Mouse (Mus musculus): ENCODE measurements at regions not wholly inside any gene's neighbourhood (a gene's known extent, or its start where the extent isn't known, plus 50 kb on each side); places are given as distances from the start of the nearest gene placed in this dataset.
A peak's percentile ranks its signal among the peaks of the same experiment; 100 is the strongest.
"Not testable (repeated sequence)": the region's sequence is repeated elsewhere in the genome, so short reads cannot be mapped to it uniquely, and the experiment has no call there.

DNA sequence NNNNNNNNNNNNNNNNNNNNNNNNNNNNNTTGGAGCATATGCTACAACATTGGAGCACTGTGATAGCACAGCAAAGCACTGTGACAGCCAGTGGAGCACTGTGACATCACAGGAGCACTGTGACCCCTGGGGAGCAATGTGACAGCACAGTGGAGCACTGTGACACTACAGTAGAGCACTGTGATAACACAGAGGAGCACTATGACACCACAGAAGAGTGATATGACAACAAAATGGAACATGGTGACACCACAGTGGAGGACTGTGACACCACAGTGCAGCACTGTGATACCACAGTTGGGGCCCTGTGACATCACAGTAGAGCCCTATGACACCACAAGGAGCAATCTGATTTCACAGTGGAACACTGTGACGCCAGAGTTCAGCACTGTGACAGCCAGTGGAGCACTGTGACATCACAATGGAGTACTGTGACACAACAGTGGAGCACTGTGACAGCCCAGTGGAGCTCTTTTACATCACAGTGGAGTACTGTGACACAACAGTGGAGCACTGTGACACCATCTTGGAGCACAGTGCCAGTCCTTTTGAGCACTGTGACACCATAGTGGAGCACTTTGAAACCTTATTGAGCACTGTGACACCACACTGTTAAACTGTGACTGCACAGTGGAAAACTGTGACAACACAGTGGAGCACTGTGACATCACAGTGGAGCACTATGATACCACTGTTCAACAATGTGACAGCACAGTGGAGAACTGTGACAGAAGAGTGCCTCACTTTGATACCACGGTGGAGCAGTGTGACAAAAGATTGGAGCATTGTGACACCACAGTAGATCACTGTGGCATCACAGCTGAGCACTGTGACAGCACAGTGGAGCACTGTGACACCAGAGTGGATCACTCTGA is 116.9 kb upstream of the Vmn1r2 start:
- no peak for DNase-seq (ENCODE audit: low read depth, low spot score)

DNA sequence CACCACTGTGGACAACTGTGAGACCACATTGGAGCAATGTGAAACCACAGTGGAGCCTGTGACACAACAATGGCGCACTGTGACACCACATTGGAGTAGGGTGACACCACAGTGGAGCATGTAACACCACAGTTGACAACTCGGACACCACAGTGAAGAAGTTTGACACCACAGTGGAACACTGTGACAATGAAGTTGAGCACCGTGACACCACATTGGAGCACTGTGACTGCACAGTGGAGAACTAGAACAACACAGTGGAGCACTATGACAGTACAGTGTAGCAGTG is 116.3 kb upstream of the Vmn1r2 start:
- DNase-seq (ENCODE audit: low read depth, low spot score), result no peak

DNA sequence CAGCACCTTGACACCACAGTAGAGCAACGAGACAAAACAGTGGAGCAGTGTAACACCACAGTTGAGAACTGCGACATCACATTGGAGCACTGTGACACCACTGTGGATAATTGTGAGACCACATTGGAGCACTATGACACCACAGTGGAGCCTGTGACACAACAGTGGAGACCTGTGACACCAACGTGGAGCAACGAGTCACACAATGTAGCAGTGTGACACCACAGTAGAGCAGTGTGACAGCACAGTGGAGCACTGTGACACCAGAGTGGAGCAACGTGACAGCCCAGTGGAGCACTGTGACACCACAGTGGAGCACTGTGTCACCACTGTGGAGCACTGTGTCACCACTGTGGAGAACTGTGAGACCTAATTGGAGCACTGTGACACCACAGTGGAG is 115.9 kb upstream of the Vmn1r2 start:
- DNase-seq (ENCODE audit: low read depth, low spot score), result no peak

GRCm38 (mm10) chr4:3052314-3053059 is 114.6 kb upstream of the Vmn1r2 start:
- DNase-seq (ENCODE audit: low read depth, low spot score), result peak; percentile 47

DNA sequence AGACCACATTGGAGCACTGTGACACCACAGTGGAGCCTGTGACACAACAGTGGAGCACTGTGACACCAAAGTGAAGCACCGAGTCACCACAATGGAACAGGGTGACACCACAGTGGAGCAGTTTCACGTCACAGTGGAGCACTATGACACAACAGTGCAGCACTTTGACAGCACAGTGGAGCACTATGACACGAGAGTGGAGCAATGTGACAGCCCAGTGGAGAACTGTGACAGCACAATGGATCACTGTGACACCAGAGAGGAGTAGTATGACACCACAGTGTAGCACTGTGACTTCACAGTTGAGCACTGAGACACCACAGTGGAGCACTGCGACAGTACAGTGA is 114.1 kb upstream of the Vmn1r2 start:
- no peak for DNase-seq (ENCODE audit: low read depth, low spot score)

- no peak for DNase-seq (ENCODE audit: low read depth, low spot score)
Measured at GRCm38 (mm10) chr4:3053496-3054216, 113.5 kb upstream of the Vmn1r2 start.

DNA sequence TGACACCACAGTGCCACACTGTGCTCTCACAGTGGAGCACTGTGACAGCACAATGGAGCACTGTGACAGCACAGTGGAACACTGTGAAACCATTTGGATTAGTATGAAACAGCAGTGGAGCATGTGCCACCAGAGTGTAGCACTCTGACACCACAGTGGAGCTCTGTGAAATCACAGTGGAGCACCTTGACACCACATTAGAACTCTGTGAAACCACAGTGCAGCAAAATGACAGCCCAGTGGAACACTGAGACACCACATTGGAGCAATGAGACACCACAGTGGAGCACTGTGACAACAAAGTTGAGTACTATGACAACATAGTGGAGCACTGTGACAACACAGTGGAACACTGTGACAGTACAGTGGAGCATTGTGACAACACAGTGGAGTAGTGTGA is 112.2 kb upstream of the Vmn1r2 start:
- DNase-seq (ENCODE audit: low read depth, low spot score), result no peak

DNA sequence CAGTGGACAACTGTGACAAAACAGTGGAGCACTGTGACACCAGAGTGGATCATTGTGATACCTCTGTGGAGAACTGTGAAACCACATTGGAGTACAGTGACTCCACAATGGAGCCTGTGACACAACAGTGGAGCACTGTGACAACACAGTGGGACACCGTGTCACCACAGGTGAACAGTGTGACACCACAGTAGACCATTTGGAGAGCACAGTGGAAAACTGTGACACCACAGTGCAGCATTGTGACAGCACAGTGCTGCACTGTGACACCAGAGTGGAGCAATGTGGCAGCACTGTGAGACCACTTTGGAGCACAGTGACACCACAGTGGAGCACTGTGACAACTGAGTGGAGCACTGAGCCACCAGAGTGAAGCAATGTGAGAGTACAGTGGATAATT is 111.7 kb upstream of the Vmn1r2 start:
- DNase-seq (ENCODE audit: low read depth, low spot score), result no peak

DNA sequence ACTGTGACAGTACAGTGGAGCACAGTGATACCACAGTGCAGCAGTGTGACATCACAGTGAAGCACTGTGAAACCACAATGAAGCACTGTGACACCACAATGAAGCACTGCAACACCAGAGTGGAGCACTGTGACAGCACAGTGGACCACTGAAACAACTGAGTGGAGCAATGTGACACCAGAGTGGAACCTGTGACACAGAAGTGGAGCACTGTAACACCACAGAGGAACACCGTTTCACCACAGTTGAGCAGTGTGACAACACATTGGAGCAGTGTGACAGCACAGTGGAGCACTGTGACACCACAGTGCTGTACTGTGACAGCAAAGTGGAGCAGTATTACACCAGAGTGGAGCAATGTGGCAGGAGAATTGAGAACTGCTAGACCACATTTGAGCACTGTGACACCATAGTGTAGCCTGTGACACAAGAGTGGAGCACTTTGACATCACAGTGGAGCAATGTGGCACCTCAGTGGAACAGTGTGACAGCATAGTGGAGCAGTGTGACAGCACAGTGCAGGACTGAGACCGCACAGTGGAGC is 107.5 kb upstream of the Vmn1r2 start:
- DNase-seq (ENCODE audit: low read depth, low spot score), result no peak

GRCm38 (mm10) chr4:3062027-3062605 is 105.0 kb upstream of the Vmn1r2 start:
- no peak for DNase-seq (ENCODE audit: low read depth, low spot score)

GRCm38 (mm10) chr4:3063966-3064365 is 103.2 kb upstream of the Vmn1r2 start:
- DNase-seq (ENCODE audit: low read depth, low spot score), result no peak

- no peak for DNase-seq (ENCODE audit: low read depth, low spot score)
Measured at GRCm38 (mm10) chr4:3064571-3064970, 102.5 kb upstream of the Vmn1r2 start.

GRCm38 (mm10) chr4:3065335-3065734 is 101.8 kb upstream of the Vmn1r2 start:
- not testable (repeated sequence) for DNase-seq (ENCODE audit: low read depth, low spot score)

DNA sequence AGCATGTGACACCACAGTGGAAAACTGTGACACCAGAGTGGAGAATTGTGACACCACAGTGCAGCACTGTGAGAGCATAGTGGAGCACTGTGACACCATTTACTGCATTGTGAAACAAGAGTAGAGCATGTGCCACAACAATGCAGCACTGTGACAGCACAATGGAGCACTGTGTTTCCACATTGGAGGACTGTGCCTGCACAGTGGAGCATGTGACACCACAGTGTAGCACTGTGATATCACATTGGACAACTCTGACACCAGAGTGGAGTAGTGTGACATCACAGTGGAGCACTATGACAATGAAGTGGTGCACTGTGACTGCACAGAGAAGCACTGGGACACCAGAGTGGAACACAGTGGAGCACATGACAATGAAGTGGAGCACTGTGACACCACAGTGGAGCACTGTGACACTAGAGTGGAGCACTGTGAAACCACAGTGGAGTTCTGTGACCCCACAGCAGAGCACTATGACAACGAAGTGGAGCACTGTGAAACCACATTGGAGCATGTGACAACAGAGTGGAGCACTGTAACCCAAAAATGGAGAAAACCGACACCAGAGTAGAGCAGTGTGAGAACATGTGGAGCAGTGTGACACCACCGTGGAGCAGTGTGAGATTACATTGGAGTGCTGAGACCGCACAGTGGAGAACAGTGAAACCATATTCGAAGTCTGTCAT is 100.9 kb upstream of the Vmn1r2 start:
- no peak for DNase-seq (ENCODE audit: low read depth, low spot score)

- no peak for DNase-seq (ENCODE audit: low read depth, low spot score)
Measured at GRCm38 (mm10) chr4:3067265-3067664, 99.9 kb upstream of the Vmn1r2 start.

- DNase-seq (ENCODE audit: low read depth, low spot score), result peak; percentile 42
Measured at GRCm38 (mm10) chr4:3067666-3068065, 99.5 kb upstream of the Vmn1r2 start.

DNA sequence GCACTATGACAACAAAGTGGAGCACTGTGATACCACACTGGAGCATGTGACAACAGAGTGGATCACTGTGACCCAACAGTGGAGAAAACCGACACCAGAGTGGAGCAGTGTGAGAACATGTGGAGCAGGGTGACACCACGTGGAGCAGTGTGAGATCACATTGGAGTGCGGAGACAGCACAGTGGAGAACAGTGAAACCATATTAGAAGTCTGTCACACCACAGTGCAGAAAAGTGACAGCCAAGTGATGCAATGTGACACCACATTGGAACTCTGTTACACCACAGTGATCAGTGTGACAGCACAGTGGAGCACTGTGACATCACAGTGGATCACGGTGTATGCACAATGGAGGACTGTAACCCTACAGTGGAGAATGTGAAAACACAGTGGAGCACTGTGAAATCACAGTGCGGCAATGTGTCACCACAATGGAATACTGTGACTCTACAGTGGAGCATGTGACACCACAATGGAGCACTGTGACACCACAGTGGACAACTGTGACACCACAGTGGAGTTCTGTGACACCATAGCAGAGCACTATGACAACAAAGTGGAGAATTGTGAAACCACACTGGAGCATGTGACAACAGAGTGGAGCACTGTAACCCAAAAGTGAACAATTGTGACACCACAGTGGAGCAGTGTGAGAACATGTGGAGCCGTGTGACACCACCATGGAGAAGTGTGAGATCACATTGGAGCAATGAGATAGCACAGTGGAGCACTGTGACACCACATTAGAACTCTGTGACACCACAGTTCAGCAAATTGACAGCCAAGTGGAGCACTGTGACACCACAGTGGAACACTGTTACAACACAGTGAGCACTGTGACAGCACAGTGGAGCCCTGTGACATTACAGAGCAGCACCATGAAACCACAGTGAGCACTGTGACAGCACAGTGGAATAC is 98.6 kb upstream of the Vmn1r2 start:
- no peak for DNase-seq (ENCODE audit: low read depth, low spot score)

DNA sequence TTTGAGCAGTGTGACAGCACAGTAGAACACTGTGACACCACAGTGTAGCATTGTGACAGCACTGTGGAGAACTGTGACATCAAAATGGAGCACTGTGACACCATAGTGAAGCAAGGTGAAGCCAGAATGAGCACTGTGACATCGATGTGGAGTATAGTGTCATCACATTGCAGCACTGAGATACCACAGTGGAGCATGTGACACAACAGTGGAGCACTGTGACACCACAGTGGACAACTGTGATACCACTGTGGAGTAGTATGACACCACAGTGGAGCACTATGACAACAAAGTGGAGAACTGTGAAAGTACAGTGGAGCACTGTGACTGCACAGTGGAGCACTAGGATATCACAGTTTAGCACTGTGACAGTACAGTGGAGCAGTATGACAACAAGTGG is 97.8 kb upstream of the Vmn1r2 start:
- DNase-seq (ENCODE audit: low read depth, low spot score), result no peak

DNA sequence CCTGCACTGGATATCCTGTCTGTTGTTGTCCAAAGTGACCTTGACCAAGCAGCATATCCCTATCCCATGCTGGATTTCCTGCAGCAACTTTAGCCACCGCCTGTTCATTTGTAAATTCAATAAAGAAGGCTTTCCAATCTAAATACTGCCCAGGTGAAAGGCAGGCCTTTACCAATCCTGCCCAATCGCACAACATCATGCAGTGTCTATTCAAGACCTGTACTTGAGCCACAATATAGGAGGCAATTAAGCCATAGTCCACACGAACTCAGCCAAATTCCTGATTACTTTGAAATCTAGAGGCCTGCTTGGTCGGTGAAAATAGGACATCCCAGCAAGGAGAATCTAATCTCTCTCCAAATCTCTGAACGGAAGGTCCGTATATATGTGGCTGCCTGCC is 95.8 kb upstream of the Vmn1r2 start:
- not testable (repeated sequence) for DNase-seq (ENCODE audit: low read depth, low spot score)

DNA sequence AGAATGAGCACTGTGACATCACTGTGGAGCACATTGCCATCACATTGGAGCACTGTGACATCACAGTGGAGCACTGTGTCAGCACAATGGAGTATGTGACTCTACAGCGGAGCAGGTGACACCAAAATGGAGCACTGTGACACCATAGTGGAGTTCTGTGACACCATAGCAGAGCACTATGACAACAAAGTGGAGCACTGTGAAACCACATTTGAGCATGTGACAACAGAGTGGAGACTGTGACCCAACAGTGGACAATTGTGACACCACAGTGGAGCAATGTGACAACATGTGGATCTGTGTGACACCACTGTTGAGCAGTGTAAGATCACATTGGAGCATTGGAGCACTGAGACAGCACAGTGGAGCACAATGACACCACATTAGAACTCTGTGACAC is 87.2 kb upstream of the Vmn1r2 start:
- DNase-seq (ENCODE audit: low read depth, low spot score), result no peak
